Mouse (Mus musculus) brain, embryonic 14.5 days (tissue): ENCODE measurements around the gene Nme9.

Experiments used
- CTCF ChIP-seq: fragments of 200-500 bp; IDR thresholded peaks from 2 replicates; pipeline ENCODE4 v1.5.1; 2012; ENCODE audit warnings: inconsistent platforms, mild to moderate bottlenecking, moderate library complexity, borderline replicate concordance; ENCODE audit not compliant: insufficient read depth, insufficient read length; ENCODE audit errors: extremely low read depth
- POLR2A ChIP-seq: fragments of 200-500 bp; IDR thresholded peaks from 2 replicates; pipeline ENCODE4 v1.6.1; 2012; ENCODE audit warnings: mild to moderate bottlenecking, inconsistent platforms, borderline replicate concordance; ENCODE audit not compliant: poor library complexity, insufficient read depth, insufficient read length, severe bottlenecking; ENCODE audit errors: extremely low read depth

DNA sequence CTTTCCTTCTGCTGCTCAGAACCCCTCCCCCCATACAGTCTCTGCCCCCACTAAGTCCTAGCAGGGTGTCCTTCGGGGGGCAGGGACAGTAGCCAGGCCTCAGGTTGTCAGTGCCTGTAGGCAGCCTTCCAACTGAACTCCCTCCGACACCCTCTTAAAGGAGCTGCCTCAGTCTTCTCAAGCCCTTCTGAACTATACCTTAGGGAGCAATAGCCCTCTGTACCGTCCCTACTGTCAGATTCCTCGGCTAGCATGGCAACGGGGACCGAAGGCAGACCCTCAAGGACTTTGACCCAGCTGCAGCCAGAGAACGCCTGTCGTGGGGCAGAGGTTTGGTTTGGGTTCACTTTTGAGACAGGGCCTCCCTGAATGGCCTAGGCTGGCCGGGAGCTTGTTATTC lies 26.0 kb upstream of the Nme9 start:
- TF ChIP-seq CTCF (no peak), POLR2A (no peak)
